Mouse (Mus musculus) gastrocnemius, postnatal 4 days (tissue): ENCODE data around the gene Btbd35f10. TPM values are rescaled to one million over a fixed set of nuclear protein-coding genes. Genes with fewer than 3 reads are reported as not detected.
"Not testable (repeated sequence)": the region's sequence is repeated elsewhere in the genome, so short reads cannot be mapped to it uniquely, and the experiment has no call there.

Source experiments
- DNase-seq, 2 experiments: peaks; one replicate each; pipeline ENCODE4 v3.0.0; 2021 to 2022; ENCODE audit warnings: low spot score in 2 of 2, mixed read lengths in 2 of 2
- long read RNA-seq, 2 experiments: library from polyadenylated mRNA; stranded (forward); transcript quantifications; one replicate each; pipeline ENCODE4 v2.0.0; 2021
- total RNA-seq, 2 experiments: library from RNA; stranded (reverse); gene quantifications; 2 replicates each; pipeline ENCODE4 v1.2.3; 2021

Btbd35f10 gene
- total RNA-seq, result not detected
- long read RNA-seq, experiment 1, result 0 reads
- long read RNA-seq, experiment 2, result 0 reads

DNA sequence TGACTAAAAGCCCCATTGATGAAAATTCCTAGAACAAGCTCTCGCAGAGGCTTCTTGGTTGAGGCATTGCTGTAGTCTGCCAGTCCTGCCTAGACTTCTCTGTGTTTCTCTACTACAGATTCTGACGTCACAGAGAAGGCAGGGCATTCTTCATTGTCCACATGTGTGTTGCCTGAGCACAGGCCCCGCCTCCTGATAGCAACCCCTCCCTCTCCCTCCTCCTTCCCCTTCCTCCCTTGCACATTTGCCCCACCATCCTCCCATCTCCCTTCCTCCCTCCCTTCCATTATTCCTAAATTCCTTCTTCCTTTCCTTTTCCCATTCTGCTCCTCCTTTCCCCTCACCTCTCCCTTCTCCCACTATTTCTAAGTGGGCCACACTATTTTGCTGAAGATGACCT, at the start of gene Btbd35f10:
TSS of gene Btbd35f10 (minus strand) at position 101 of the 400 bp plus-strand sequence.
- not testable (repeated sequence) for DNase-seq

Other genes with a start within 250 kb of the Btbd35f10 start
- not detected for gene Btbd35f18, start 52.7 kb downstream of the Btbd35f10 start, total RNA-seq
- not detected for gene Btbd35f16, start 204.1 kb upstream of the Btbd35f10 start, total RNA-seq